Mouse (Mus musculus) right cerebral cortex, postnatal 4 days (tissue): ENCODE data around the gene Rexo5.

Experiments used
- DNase-seq: peaks from one replicate; pipeline ENCODE4 v3.0.0-alpha.2; 2022

The Rexo5 gene

GRCm38 (mm10) chr7:119847396-119847795, 53.6 kb downstream of the Rexo5 start:
- DNase-seq = no peak

GRCm38 (mm10) chr7:119849096-119849495, 55.3 kb downstream of the Rexo5 start:
- DNase-seq = peak; percentile 81

- no peak for DNase-seq
These were observed 56.9 kb downstream of the Rexo5 start for GRCm38 (mm10) chr7:119850737-119851136.

- no peak for DNase-seq
These were observed 58.7 kb downstream of the Rexo5 start for GRCm38 (mm10) chr7:119852494-119852893.

- no peak for DNase-seq
These were observed 59.4 kb downstream of the Rexo5 start for GRCm38 (mm10) chr7:119853186-119853585.

- no peak for DNase-seq
These were observed 60.6 kb downstream of the Rexo5 start for GRCm38 (mm10) chr7:119854362-119854761.

GRCm38 (mm10) chr7:119855031-119855430, 61.2 kb downstream of the Rexo5 start:
- no peak for DNase-seq

GRCm38 (mm10) chr7:119859476-119859875, 65.7 kb downstream of the Rexo5 start:
- no peak for DNase-seq

GRCm38 (mm10) chr7:119860116-119860515, 66.3 kb downstream of the Rexo5 start:
- DNase-seq = no peak

- no peak for DNase-seq
These were observed 66.7 kb downstream of the Rexo5 start for GRCm38 (mm10) chr7:119860554-119860953.

- DNase-seq = no peak
These were observed 67.1 kb downstream of the Rexo5 start for GRCm38 (mm10) chr7:119860971-119861334.

- DNase-seq = peak; percentile 23
These were observed 67.7 kb downstream of the Rexo5 start for GRCm38 (mm10) chr7:119861335-119862091.

- no peak for DNase-seq
These were observed 68.4 kb downstream of the Rexo5 start for GRCm38 (mm10) chr7:119862167-119862566.

GRCm38 (mm10) chr7:119864500-119864899, 70.7 kb downstream of the Rexo5 start:
- DNase-seq = no peak

GRCm38 (mm10) chr7:119866136-119866535, 72.3 kb downstream of the Rexo5 start:
- DNase-seq = no peak

- DNase-seq = no peak
These were observed 78.4 kb downstream of the Rexo5 start for GRCm38 (mm10) chr7:119872204-119872603.

GRCm38 (mm10) chr7:119873050-119873449, 79.2 kb downstream of the Rexo5 start:
- DNase-seq = no peak

GRCm38 (mm10) chr7:119875776-119876440, 82.1 kb downstream of the Rexo5 start:
- no peak for DNase-seq

- DNase-seq = no peak
These were observed 85.4 kb downstream of the Rexo5 start for GRCm38 (mm10) chr7:119879171-119879570.

GRCm38 (mm10) chr7:119880345-119880744, 86.5 kb downstream of the Rexo5 start:
- DNase-seq = no peak

GRCm38 (mm10) chr7:119881229-119881628, 87.4 kb downstream of the Rexo5 start:
- DNase-seq = no peak

- no peak for DNase-seq
These were observed 94.1 kb downstream of the Rexo5 start for GRCm38 (mm10) chr7:119887887-119888286.

- no peak for DNase-seq
These were observed 98.4 kb downstream of the Rexo5 start for GRCm38 (mm10) chr7:119892198-119892597.

GRCm38 (mm10) chr7:119892742-119893141, 98.9 kb downstream of the Rexo5 start:
- DNase-seq = no peak
